Mouse (Mus musculus) MEL (cell line): ENCODE data around the gene Cdca3. TPM values are rescaled to one million over a fixed set of nuclear protein-coding genes. Genes with fewer than 3 reads are reported as not detected.

ENCODE experiments used
- DNase-seq: peaks from one replicate; pipeline ENCODE4 v3.0.0; 2011; ENCODE audit warnings: low read depth, low spot score
- H3K27ac ChIP-seq: 2 replicates; pipeline ENCODE4 v1.5.1; 2012; ENCODE audit warnings: low read depth, mild to moderate bottlenecking, control low read depth, low read length, moderate library complexity; ENCODE audit not compliant: control insufficient read depth
- H3K27me3 ChIP-seq, 2 experiments: fragments of 150-350 bp in 1 of 2; sonication (generic) in 1 of 2; 2 replicates each; pipeline ENCODE4 v1.6.1; 2012; ENCODE audit warnings: low read length in 2 of 2, mild to moderate bottlenecking in 2 of 2, improper control_type of control experiment in 1 of 2, moderate library complexity in 1 of 2; ENCODE audit not compliant: insufficient read depth in 2 of 2, control insufficient read depth in 1 of 2
- H3K36me3 ChIP-seq, 2 experiments: 2 replicates each; pipeline ENCODE4 v1.6.1; 2012 to 2014; ENCODE audit warnings: low read length in 2 of 2, improper control_type of control experiment in 1 of 2, inconsistent platforms in 1 of 2, mild to moderate bottlenecking in 1 of 2; ENCODE audit not compliant: insufficient read depth in 2 of 2, control insufficient read depth in 1 of 2
- H3K4me1 ChIP-seq, 2 experiments: fragments of 150-350 bp in 1 of 2; sonication (generic) in 1 of 2; 2 replicates each; pipeline ENCODE4 v1.6.1; 2012; ENCODE audit warnings: low read length in 2 of 2, improper control_type of control experiment in 1 of 2, mild to moderate bottlenecking in 1 of 2; ENCODE audit not compliant: insufficient read depth in 2 of 2, control insufficient read depth in 1 of 2
- H3K4me3 ChIP-seq, 2 experiments: fragments of 150-350 bp in 1 of 2; sonication (generic) in 1 of 2; 2 replicates each; pipeline ENCODE4 v1.5.1; 2012; ENCODE audit warnings: low read depth in 2 of 2, low read length in 2 of 2, mild to moderate bottlenecking in 2 of 2, moderate library complexity in 2 of 2, control low read depth in 1 of 2, improper control_type of control experiment in 1 of 2; ENCODE audit not compliant: control insufficient read depth in 1 of 2, insufficient read depth in 1 of 2
- H3K79me2 ChIP-seq: 2 replicates; pipeline ENCODE4 v1.6.1; 2012; ENCODE audit warnings: mild to moderate bottlenecking, low read length, moderate library complexity; ENCODE audit not compliant: control insufficient read depth, poor library complexity, insufficient read depth
- H3K9ac ChIP-seq: 2 replicates; pipeline ENCODE4 v1.6.1; 2012; ENCODE audit warnings: low read depth, mild to moderate bottlenecking, control low read depth, low read length, moderate library complexity; ENCODE audit not compliant: control insufficient read depth, poor library complexity, severe bottlenecking
- H3K9me3 ChIP-seq: fragments of 150-350 bp; sonication (generic); replicated peaks from 2 replicates; pipeline ENCODE4 v1.6.1; 2012; ENCODE audit warnings: mild to moderate bottlenecking, low read length, improper control_type of control experiment, moderate library complexity; ENCODE audit not compliant: insufficient read depth
- CHD1 ChIP-seq: IDR thresholded peaks from 2 replicates; pipeline ENCODE4 v1.6.1; 2012; ENCODE audit warnings: low read depth, mild to moderate bottlenecking, inconsistent platforms, low read length, improper control_type of control experiment
- CHD2 ChIP-seq: IDR thresholded peaks from 2 replicates; pipeline ENCODE4 v1.6.1; 2011; ENCODE audit warnings: low read length, improper control_type of control experiment
- CTCF ChIP-seq, 3 experiments: IDR thresholded peaks in 2 of 3; conservative IDR thresholded peaks in 1 of 3; 2 replicates each; pipeline ENCODE4 v1.5.1; 2011 to 2012; ENCODE audit warnings: low read length in 3 of 3, low read depth in 2 of 3, mild to moderate bottlenecking in 2 of 3, improper control_type of control experiment in 1 of 3, inconsistent platforms in 1 of 3, mixed read lengths in 1 of 3, moderate library complexity in 1 of 3; ENCODE audit not compliant: control insufficient read depth in 1 of 3, insufficient read depth in 1 of 3, poor library complexity in 1 of 3, severe bottlenecking in 1 of 3
- E2F4 ChIP-seq: IDR thresholded peaks from 2 replicates; pipeline ENCODE4 v1.6.1; 2011; ENCODE audit warnings: low read depth, low read length, improper control_type of control experiment, borderline replicate concordance
- EP300 ChIP-seq, 2 experiments: IDR thresholded peaks; 2 replicates each; pipeline ENCODE4 v1.6.1; 2011; ENCODE audit warnings: improper control_type of control experiment in 2 of 2, low read length in 2 of 2, low read depth in 1 of 2, mild to moderate bottlenecking in 1 of 2
- GATA1 ChIP-seq: IDR thresholded peaks from 2 replicates; pipeline ENCODE4 v1.6.1; 2011; ENCODE audit warnings: low read depth, low read length, improper control_type of control experiment
- KAT2A ChIP-seq: conservative IDR thresholded peaks from 2 replicates; pipeline ENCODE4 v1.6.1; 2012; ENCODE audit warnings: low read depth, low read length, improper control_type of control experiment, inconsistent platforms
- MAZ ChIP-seq: IDR thresholded peaks from 2 replicates; pipeline ENCODE4 v1.6.1; 2012; ENCODE audit warnings: low read depth, mild to moderate bottlenecking, inconsistent platforms, low read length, improper control_type of control experiment
- MYB ChIP-seq: IDR thresholded peaks from 2 replicates; pipeline ENCODE4 v1.6.1; 2011; ENCODE audit warnings: mild to moderate bottlenecking, low read depth, low read length, improper control_type of control experiment
- NELFE ChIP-seq: IDR thresholded peaks from 2 replicates; pipeline ENCODE4 v1.6.1; 2011; ENCODE audit warnings: low read depth, low read length, improper control_type of control experiment
- NRF1 ChIP-seq: IDR thresholded peaks from 2 replicates; pipeline ENCODE4 v1.6.1; 2014; ENCODE audit warnings: low read depth, mild to moderate bottlenecking, inconsistent platforms, low read length, improper control_type of control experiment, moderate library complexity; ENCODE audit not compliant: poor library complexity, insufficient read depth, severe bottlenecking
- POLR2AphosphoS2 ChIP-seq: IDR thresholded peaks from 2 replicates; pipeline ENCODE4 v1.6.1; 2011; ENCODE audit warnings: low read length, improper control_type of control experiment
- POLR2AphosphoS5 ChIP-seq: IDR thresholded peaks from 2 replicates; pipeline ENCODE4 v1.6.1; 2012; ENCODE audit warnings: low read depth, borderline replicate concordance, mild to moderate bottlenecking, inconsistent platforms, low read length, moderate library complexity, mixed read lengths
- RCOR1 ChIP-seq: IDR thresholded peaks from 2 replicates; pipeline ENCODE4 v1.6.1; 2012; ENCODE audit warnings: low read depth, mild to moderate bottlenecking, inconsistent platforms, low read length, improper control_type of control experiment
- SIN3A ChIP-seq: IDR thresholded peaks from 2 replicates; pipeline ENCODE4 v1.6.1; 2012; ENCODE audit warnings: low read length, improper control_type of control experiment, inconsistent platforms
- SMC3 ChIP-seq: IDR thresholded peaks from 2 replicates; pipeline ENCODE4 v1.6.1; 2011; ENCODE audit warnings: low read depth, low read length, improper control_type of control experiment
- TAL1 ChIP-seq: IDR thresholded peaks from 2 replicates; pipeline ENCODE4 v1.6.1; 2012; ENCODE audit warnings: mild to moderate bottlenecking, inconsistent platforms, low read length, moderate library complexity, mixed read lengths
- TBP ChIP-seq: IDR thresholded peaks from 2 replicates; pipeline ENCODE4 v1.8.0; 2011; ENCODE audit warnings: low read depth, low read length, improper control_type of control experiment
- USF2 ChIP-seq, 2 experiments: IDR thresholded peaks; 2 replicates each; pipeline ENCODE4 v1.6.1; 2011 to 2012; ENCODE audit warnings: improper control_type of control experiment in 2 of 2, low read length in 2 of 2, borderline replicate concordance in 1 of 2, inconsistent platforms in 1 of 2, low read depth in 1 of 2, mild to moderate bottlenecking in 1 of 2; ENCODE audit not compliant: insufficient read depth in 1 of 2
- ZNF384 ChIP-seq: IDR thresholded peaks from 2 replicates; pipeline ENCODE4 v1.6.1; 2012; ENCODE audit warnings: low read depth, mild to moderate bottlenecking, inconsistent platforms, low read length, improper control_type of control experiment
- polyA plus RNA-seq, 2 experiments: library from polyadenylated mRNA; stranded (reverse) in 1 of 2; unstranded in 1 of 2; fragments of >175 nt in 1 of 2; fragments of >200 nt in 1 of 2; gene quantifications; 2 replicates each; pipeline versions ENCODE4 v1.2.1 to v1.2.4; 2012; ENCODE audit warnings: low replicate concordance in 2 of 2, low read depth in 1 of 2; ENCODE audit not compliant: insufficient read length in 2 of 2, insufficient read depth in 1 of 2, missing spikeins in 1 of 2
- total RNA-seq: library from RNA; depleted of rRNA; stranded (reverse); fragments of 300-350 nt; gene quantifications from 2 replicates; pipeline ENCODE4 v1.2.3, GENCODE M21; 2012

Cdca3 gene
- total and polyA plus RNA-seq, 3 experiments = 54.5 to 185 TPM; not detected in 1

DNA sequence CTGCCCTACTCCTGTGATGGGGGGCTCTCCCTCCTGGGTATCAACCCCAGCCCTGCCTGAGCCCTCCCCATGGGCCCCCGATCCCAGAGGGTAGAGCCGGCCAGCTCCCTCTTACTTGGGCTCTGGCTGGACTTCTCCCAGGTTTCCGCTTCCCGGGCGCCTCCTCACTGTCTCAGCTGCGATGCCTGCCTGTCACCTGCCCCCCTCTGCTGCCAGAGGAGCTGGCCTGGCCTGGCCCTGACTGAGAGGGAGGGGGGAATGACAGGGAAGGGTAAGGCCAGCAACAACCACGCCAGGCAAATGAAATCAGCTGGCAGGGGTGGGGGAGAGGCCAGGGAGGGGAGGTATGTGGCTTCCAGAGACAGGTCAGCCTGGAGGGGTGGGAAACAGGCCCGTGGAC, 10.5 kb downstream of the Cdca3 start:
- no peak for DNase-seq
- peaks cover 0 to 9% of the 10 kb centered on the region in 2 experiments; a peak in 3 of 4 replicates for H3K4me1 ChIP-seq
- H3K36me3 ChIP-seq = no peaks in the 10 kb centered on the region
- H3K79me2 ChIP-seq = no peaks in the 10 kb centered on the region
- no peak overlapping the region for H3K27ac ChIP-seq
- H3K27me3 ChIP-seq = no peaks in the 10 kb centered on the region
- TF ChIP-seq E2F4 (no peak), POLR2AphosphoS5 (no peak), MAZ (no peak), MYB (no peak), ZNF384 (no peak), TAL1 (no peak), EP300 (IDR thresholded peaks at IDR 0.05; ENCODE audit: low read depth in 1 of 2, low read length in 2 of 2) (no peak), SMC3 (no peak), USF2 (IDR thresholded peaks at IDR 0.05; ENCODE audit: borderline replicate concordance in 1 of 2, insufficient read depth in 1 of 2, low read depth in 1 of 2, low read length in 2 of 2) (no peak), KAT2A (no peak), SIN3A (no peak)
- H3K4me3 ChIP-seq = no peak overlapping the region
- H3K9me3 ChIP-seq = no peaks in the 10 kb centered on the region
- H3K9ac ChIP-seq = no peak overlapping the region

DNA sequence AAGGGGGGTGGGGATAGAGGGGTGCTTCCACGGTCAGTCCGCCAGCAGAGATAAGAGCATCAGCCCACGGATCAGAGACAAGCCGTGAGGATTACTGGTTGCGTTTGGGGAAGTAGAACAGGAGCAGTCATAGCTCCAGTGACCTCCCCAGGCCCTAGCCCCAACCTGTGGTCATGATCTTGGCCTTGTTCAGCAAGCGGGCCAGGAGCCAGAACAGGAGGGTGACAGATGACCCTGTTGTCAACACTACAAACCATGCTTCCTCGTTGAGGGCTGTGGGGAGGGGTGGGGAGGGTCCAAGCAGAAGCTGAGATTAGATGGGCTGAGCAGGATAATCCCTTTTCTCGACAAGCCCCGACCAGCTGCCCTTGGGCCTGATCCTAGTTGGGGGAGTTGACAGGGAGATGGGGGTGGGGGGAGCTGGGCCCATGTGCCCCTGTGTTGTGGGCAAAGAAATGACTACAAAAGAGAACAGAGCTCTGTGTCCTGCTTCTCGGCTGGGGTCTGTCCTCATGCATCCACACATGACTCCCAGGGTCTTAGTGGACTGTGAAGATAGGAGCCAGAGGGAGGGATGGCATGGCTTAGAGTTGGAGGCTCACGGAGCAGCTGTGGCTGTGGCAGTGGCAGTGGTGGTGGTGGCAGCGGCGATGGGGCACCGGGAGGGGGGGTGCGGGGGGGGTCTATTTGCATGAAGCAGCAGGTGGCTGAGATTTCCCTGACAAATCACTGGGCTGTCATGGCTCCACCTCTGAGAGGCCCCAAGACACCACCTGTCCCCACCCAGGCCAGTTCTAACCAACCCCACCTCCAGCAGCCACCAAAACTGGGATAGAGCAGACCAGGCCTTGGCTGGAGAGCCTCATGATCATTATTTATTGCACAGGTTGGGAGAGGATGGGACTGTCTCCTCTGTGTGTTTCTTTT, 11.2 kb downstream of the Cdca3 start, which contains the start of gene Gnb3:
TSS of gene Gnb3 (minus strand) at position 35 of the 927 bp plus-strand sequence.
- no peaks in the 10 kb centered on the region for H3K9me3 ChIP-seq
- H3K9ac ChIP-seq = no peak within 1 kb of the TSS
- TF ChIP-seq GATA1 = peak; percentile 42; the same call in 1 of the 2 replicates
- no peak for TF ChIP-seq TBP
- TF ChIP-seq RCOR1 = no peak
- no peak for TF ChIP-seq CHD2
- TF ChIP-seq KAT2A = no peak
- no peak for TF ChIP-seq NRF1
- TF ChIP-seq POLR2AphosphoS2 = no peak
- TF ChIP-seq EP300 (IDR thresholded peaks at IDR 0.05; ENCODE audit: low read depth in 1 of 2, low read length in 2 of 2) = no peak
- TF ChIP-seq NELFE = no peak
- no peak for TF ChIP-seq CHD1
- peak in 1 of 3 experiments; percentile 24; a peak in 1 of 6 replicates for TF ChIP-seq CTCF (IDR thresholded peaks at IDR 0.05 in 2 of 3, conservative IDR thresholded peaks at IDR 0.05 in 1 of 3; ENCODE audit: control insufficient read depth in 1 of 3, insufficient read depth in 1 of 3, low read depth in 2 of 3, low read length in 3 of 3, poor library complexity in 1 of 3, severe bottlenecking in 1 of 3)
- peak; percentile 43 for DNase-seq
- no peak within 1 kb of the TSS for H3K4me3 ChIP-seq
- no peak within 1 kb of the TSS for H3K27ac ChIP-seq
- no peaks in the 10 kb centered on the region for H3K36me3 ChIP-seq
- peaks cover 0 to 9% of the 10 kb centered on the region in 2 experiments; a peak in 3 of 4 replicates for H3K4me1 ChIP-seq
- no peaks in the 10 kb centered on the region for H3K27me3 ChIP-seq
- no peaks in the 10 kb centered on the region for H3K79me2 ChIP-seq
